Comparison of ENCODE assay signal across 9 mouse cellular contexts in genomic region chr12:54558106-54558505, GRCm38 (mm10).
A peak's percentile ranks its signal among the peaks of the same experiment; 100 is the strongest.
DNase-seq lines count a peak whose midpoint lies in the region; ATAC-seq lines count a peak whose summit lies in the region.
"Had no signal": no experiment of that assay in that cellular context is flagged by ENCODE, and none has a peak within 500 bp of the region (broad histone marks: within the 10 kb centered on the region; RNA-seq: fewer than 3 reads in every experiment).

No protein-coding gene starts in this region.

- intact Hi-C loops in left cerebral cortex, postnatal 14 days (cut with DNase I), result loop anchor here (5.0 kb wide), 2 partner anchors 461 to 1646 kb away; no protein-coding TSS in a partner anchor
- intact Hi-C loops in left cerebral cortex, postnatal 4 days (cut with DNase I), result loop anchor here (5.0 kb wide), 1 partner anchor 1646 kb away; no protein-coding TSS in a partner anchor

- 42% methylated on average over 2 of the region's 2 CpGs for WGBS in hindbrain, embryonic 15.5 days
- WGBS in midbrain, embryonic 16.5 days, result 45% methylated on average over 2 of the region's 2 CpGs

- peak; percentile 11 for DNase-seq in adrenal gland, postnatal 14 days
- DNase-seq in adrenal gland, adult 18-20 months (ENCODE audit: low spot score in 2 of 2), result no peak
- peak; percentile 46 to 56 for DNase-seq in left cerebral cortex, postnatal 14 days (ENCODE audit: low spot score in 2 of 2)
- no peak for DNase-seq in left cerebral cortex, postnatal 4 days
- peak; percentile 28 for DNase-seq in adipocyte (ENCODE audit: low spot score)
- no peak for DNase-seq in ovary, adult 18-20 months (ENCODE audit: low spot score)

- no peak overlapping the region for H3K27ac ChIP-seq in hindbrain, embryonic 15.5 days (replicated peaks)
- no peak overlapping the region for H3K27ac ChIP-seq in midbrain, embryonic 16.5 days (ENCODE audit: low read length)
- H3K27ac ChIP-seq: lung, embryonic 15.5 days had no signal

- no peaks in the 10 kb centered on the region for H3K36me3 ChIP-seq in hindbrain, embryonic 15.5 days
- H3K36me3 ChIP-seq in midbrain, embryonic 16.5 days (ENCODE audit: control insufficient read depth, insufficient read depth, low read length), result no peaks in the 10 kb centered on the region
- H3K36me3 ChIP-seq: lung, embryonic 15.5 days had no signal

- no peak overlapping the region for H3K4me3 ChIP-seq in hindbrain, embryonic 15.5 days
- H3K4me3 ChIP-seq in midbrain, embryonic 16.5 days (ENCODE audit: low read depth, low read length), result no peak overlapping the region
- H3K4me3 ChIP-seq: lung, embryonic 15.5 days had no signal

- no peaks in the 10 kb centered on the region for H3K9me3 ChIP-seq in hindbrain, embryonic 15.5 days
- H3K9me3 ChIP-seq in midbrain, embryonic 16.5 days (replicated peaks; ENCODE audit: control insufficient read depth, low read length, poor library complexity, severe bottlenecking), result no peaks in the 10 kb centered on the region
- H3K9me3 ChIP-seq: lung, embryonic 15.5 days had no signal

- ATAC-seq in hindbrain, embryonic 15.5 days (ENCODE audit: low FRiP score, low read depth), result peak; percentile 89; the same call in 1 of the 2 replicates
- peak; percentile 86 for ATAC-seq in midbrain, embryonic 16.5 days

- no peaks in the 10 kb centered on the region for H3K27me3 ChIP-seq in hindbrain, embryonic 15.5 days
- no peaks in the 10 kb centered on the region for H3K27me3 ChIP-seq in midbrain, embryonic 16.5 days (ENCODE audit: control insufficient read depth, insufficient read depth, low read depth, low read length)
- H3K27me3 ChIP-seq: lung, embryonic 15.5 days had no signal

- no peaks in the 10 kb centered on the region for H3K4me1 ChIP-seq in hindbrain, embryonic 15.5 days (replicated peaks)
- no peaks in the 10 kb centered on the region for H3K4me1 ChIP-seq in midbrain, embryonic 16.5 days (ENCODE audit: control insufficient read depth, insufficient read depth, low read length)
- H3K4me1 ChIP-seq: lung, embryonic 15.5 days had no signal

- no peak overlapping the region for H3K4me2 ChIP-seq in hindbrain, embryonic 15.5 days
- no peak overlapping the region for H3K4me2 ChIP-seq in midbrain, embryonic 16.5 days (ENCODE audit: low read length)
- H3K4me2 ChIP-seq: lung, embryonic 15.5 days had no signal

- H3K9ac ChIP-seq in hindbrain, embryonic 15.5 days, result no peak overlapping the region
- no peak overlapping the region for H3K9ac ChIP-seq in midbrain, embryonic 16.5 days (ENCODE audit: low read depth, low read length)
- H3K9ac ChIP-seq: lung, embryonic 15.5 days had no signal

Comparison
In these comparisons a context has a peak if more than half of its experiments do, and no peak if none do; other contexts are left out.
1. DNase-seq: peak in adrenal gland, postnatal 14 days (single experiment), left cerebral cortex, postnatal 14 days (2 of 2) and adipocyte (single experiment); none in adrenal gland, adult 18-20 months (0 of 2), left cerebral cortex, postnatal 4 days (single experiment) and ovary, adult 18-20 months (single experiment).